Mouse (Mus musculus) liver, postnatal 0 days (tissue): ENCODE results near the gene Zfp687. TPM values are rescaled to one million over a fixed set of nuclear protein-coding genes. Genes with fewer than 3 reads are reported as not detected.

Source experiments
- ATAC-seq: fragments of 200-750 bp; cut with Nextera tagmentation; 2 replicates; pipeline ENCODE4 v1.8.0; 2017; ENCODE audit warnings: mild to moderate bottlenecking, moderate library complexity
- DNase-seq: peaks from one replicate; pipeline ENCODE4 v3.0.0-alpha.2; 2016
- H3K27ac ChIP-seq: fragments of 300-500 bp; sonication (generic); 2 replicates; pipeline ENCODE4 v1.5.1; 2014; ENCODE audit warnings: antibody characterized with exemption, moderate library complexity, mild to moderate bottlenecking, low read depth
- H3K27me3 ChIP-seq: fragments of 300-500 bp; sonication (generic); 2 replicates; pipeline ENCODE4 v1.6.1; 2014; ENCODE audit warnings: low read length, control low read depth, mixed read lengths; ENCODE audit not compliant: insufficient read depth
- H3K36me3 ChIP-seq: fragments of 300-500 bp; sonication (generic); replicated peaks from 2 replicates; pipeline ENCODE4 v1.6.1; 2014; ENCODE audit warnings: mild to moderate bottlenecking, control low read depth, low read length, moderate library complexity, mixed read lengths; ENCODE audit not compliant: insufficient read depth
- H3K4me1 ChIP-seq: fragments of 300-500 bp; sonication (generic); 2 replicates; pipeline ENCODE4 v1.6.1; 2014; ENCODE audit warnings: antibody characterized with exemption, mild to moderate bottlenecking, control low read depth; ENCODE audit not compliant: insufficient read depth
- H3K4me2 ChIP-seq: fragments of 300-500 bp; sonication (generic); 2 replicates; pipeline ENCODE4 v1.6.1; 2014; ENCODE audit warnings: low read depth, mild to moderate bottlenecking, low read length, moderate library complexity, mixed read lengths
- H3K4me3 ChIP-seq: fragments of 300-500 bp; sonication (generic); 2 replicates; pipeline ENCODE4 v1.5.1; 2014; ENCODE audit warnings: low read depth, low read length
- H3K9ac ChIP-seq: fragments of 300-500 bp; sonication (generic); replicated peaks from 2 replicates; pipeline ENCODE4 v1.6.1; 2014; ENCODE audit warnings: mild to moderate bottlenecking, moderate library complexity
- H3K9me3 ChIP-seq: fragments of 300-500 bp; sonication (generic); 2 replicates; pipeline ENCODE4 v1.6.1; 2016; ENCODE audit warnings: mild to moderate bottlenecking, control low read depth, low read length, mixed read lengths
- CTCF ChIP-seq: sonication (generic); IDR thresholded peaks from 2 replicates; pipeline ENCODE4 v1.5.1; 2016; ENCODE audit warnings: antibody characterized with exemption, low read depth
- EP300 ChIP-seq: IDR thresholded peaks from 2 replicates; pipeline ENCODE4 v1.6.1; 2016; ENCODE audit warnings: antibody characterized with exemption, low read depth, mild to moderate bottlenecking
- WGBS: fragments of 180-500 bp; shearing (Covaris S2); extraction: QIAGEN DNeasy Blood & Tissue Kit; methylation state at CpG from one replicate; pipeline ENCODE4 v1.1.7; 2014; ENCODE audit not compliant: insufficient replicate concordance; 5-methylcytosine and 5-hydroxymethylcytosine counted together
- polyA plus RNA-seq: library from polyadenylated mRNA; unstranded; fragments of >200 nt; fragmentation: Nextera tagmentation; extraction: Ambion mirVana; gene quantifications from 2 replicates; pipeline ENCODE4 v1.2.1, GENCODE M21; 2015

The Zfp687 gene
- polyA plus RNA-seq, 1 experiment from 2014 or later: 5.3 TPM

DNA sequence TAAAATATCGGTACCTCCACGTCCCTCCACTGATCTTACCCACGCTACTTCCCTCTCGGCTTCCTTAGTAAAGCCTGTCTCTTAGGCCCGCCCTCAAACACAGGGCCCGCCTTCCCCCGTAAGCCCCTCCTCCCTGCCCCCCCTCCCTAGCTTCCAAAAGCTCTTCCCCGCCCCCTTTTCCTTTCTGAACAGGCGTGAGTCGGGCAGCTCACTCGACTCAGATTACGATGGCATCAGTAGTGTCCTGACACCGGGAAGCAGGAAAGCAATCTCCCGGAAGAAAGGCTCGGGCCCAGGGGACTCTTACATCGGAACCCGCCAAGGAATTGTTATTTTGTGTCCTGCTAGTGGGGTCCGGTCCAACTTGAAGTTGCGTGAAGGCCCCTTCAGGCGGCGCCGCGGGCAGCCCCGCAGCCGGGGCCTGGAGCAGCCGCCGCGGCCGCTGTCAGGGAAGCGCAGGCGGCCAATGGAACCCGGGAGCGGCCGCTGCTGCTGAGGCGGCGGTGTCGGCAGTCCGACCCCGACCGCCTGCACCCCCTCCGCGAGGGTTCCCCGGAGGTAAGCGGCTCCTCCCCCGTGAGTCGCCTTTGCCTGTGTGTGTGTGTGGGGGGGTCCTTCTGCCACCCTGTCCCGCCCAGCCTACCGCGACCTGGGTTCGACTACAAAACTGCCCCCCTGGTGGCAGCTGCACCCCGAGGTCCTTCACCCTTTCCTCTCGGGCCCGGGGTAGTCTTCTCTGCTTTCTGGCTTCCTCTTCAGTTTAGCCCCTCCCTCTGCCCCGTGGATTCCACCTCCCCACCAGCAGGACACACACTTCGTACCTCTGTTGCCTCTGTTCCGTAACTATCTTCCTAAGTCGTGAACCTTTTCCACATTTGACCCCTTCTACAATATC, 40.5 kb downstream of the Zfp687 start, which contains the start of gene Pi4kb:
TSS of gene Pi4kb (plus strand) at position 204 of the 895 bp plus-strand sequence.
- Histone ChIP-seq H3K9me3 (no peaks in the 10 kb centered on the region), H3K27me3 (no peaks in the 10 kb centered on the region), H3K4me2 (peak within 1 kb of the TSS; percentile 82), H3K36me3 (0 out of 2 replicates have a peak, but pooled peaks cover 6% of the 10 kb centered on the region), H3K4me3 (peak within 1 kb of the TSS; percentile 77), H3K4me1 (peaks cover 23% of the 10 kb centered on the region), H3K9ac (peak within 1 kb of the TSS; percentile 77), H3K27ac (peak within 1 kb of the TSS; percentile 92)
- TF ChIP-seq CTCF (peak; percentile 40), EP300 (peak; percentile 60; the same call in 1 of the 2 replicates)
- under 1% methylated on average over 49 of the region's 57 CpGs for WGBS
- ATAC-seq (peak; percentile 94), DNase-seq (peak; percentile 95)

DNA sequence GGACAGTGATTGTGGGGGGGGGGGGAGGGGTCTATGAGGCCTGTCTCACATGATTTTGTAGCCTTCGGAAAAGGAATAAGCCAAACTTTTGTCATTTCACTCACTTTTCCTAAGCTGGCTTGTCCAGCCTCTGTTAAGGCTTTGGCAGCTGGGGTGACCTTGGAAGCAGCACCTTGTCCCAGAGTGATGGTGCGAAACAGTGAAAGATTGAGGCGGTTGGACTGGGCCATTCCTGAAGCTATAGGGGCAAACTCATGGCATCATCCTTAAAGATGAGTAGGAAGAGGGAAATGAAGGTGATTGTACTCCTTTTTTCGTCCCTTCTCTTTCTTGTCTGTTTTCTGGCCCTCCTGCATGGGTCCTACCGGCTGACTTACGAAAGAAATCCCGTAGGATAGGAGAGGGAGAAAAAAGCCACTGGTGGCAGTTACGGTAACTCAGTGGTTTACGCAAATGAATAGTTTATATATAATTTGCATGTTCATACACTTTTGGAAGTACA, 41.2 kb downstream of the Zfp687 start:
- 0 out of 2 replicates have a peak, but pooled peaks cover 6% of the 10 kb centered on the region for H3K36me3 ChIP-seq
- peak overlapping the region; percentile 82 for H3K4me2 ChIP-seq
- H3K27ac ChIP-seq: peak overlapping the region; percentile 29; the same call in 1 of the 2 replicates
- peaks cover 23% of the 10 kb centered on the region for H3K4me1 ChIP-seq
- WGBS: 24% methylated on average over 9 of the region's 9 CpGs
- ATAC-seq: peak; percentile 11; the same call in 1 of the 2 replicates
- DNase-seq: no peak
- H3K9ac ChIP-seq: peak overlapping the region; percentile 64
- TF ChIP-seq CTCF: no peak
- no peak for TF ChIP-seq EP300
- H3K4me3 ChIP-seq: peak overlapping the region; percentile 77
- H3K9me3 ChIP-seq: no peaks in the 10 kb centered on the region
- no peaks in the 10 kb centered on the region for H3K27me3 ChIP-seq

DNA sequence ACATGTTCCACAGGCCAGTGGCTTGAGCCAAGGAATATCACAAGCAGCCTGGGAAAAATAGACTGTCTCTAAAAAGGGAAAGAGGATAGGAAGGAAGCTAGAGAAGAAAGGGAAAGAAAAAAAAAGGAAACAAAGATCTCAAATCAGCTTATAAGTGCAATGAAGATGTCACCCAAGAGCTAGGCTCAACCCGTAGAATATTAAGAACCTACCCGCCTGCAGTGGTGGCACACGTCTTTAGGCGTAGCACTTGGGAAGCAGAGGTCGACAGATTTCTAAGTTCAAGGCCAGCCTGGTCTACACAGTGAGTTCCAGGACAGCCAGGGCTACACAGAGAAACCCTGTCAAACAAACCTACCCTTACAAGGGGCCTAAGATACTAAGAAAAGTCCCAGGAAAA, 41.6 kb downstream of the Zfp687 start:
- Histone ChIP-seq H3K4me1 (peaks cover 23% of the 10 kb centered on the region), H3K9ac (no peak overlapping the region), H3K4me2 (peak overlapping the region; percentile 82), H3K36me3 (0 out of 2 replicates have a peak, but pooled peaks cover 6% of the 10 kb centered on the region), H3K27ac (no peak overlapping the region), H3K4me3 (peak overlapping the region; percentile 77; the same call in 1 of the 2 replicates), H3K9me3 (no peaks in the 10 kb centered on the region), H3K27me3 (no peaks in the 10 kb centered on the region)
- DNase-seq: no peak
- WGBS: 76% methylated on average over 5 of the region's 5 CpGs
- ATAC-seq: no peak
- TF ChIP-seq EP300: no peak
- no peak for TF ChIP-seq CTCF

DNA sequence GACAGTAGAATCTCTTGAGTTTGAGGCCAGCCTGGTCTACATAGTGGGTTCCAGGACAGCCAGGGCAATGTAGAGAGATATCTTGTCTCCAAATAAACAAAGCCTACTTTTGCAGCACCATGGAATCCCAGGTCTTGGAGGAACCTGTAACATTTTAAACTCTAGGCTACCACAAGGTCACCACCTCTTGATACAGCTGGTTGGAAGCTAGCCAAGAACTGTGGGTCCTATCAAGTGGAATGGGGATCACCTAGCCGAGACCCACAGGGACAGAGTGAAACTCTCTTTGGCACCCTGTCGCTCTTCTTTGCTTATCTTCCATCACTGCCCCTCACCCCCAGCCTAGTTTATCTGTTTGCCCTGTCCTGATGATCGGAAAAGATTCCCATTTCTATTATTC, 42.7 kb downstream of the Zfp687 start:
- ATAC-seq (no peak), DNase-seq (no peak)
- H3K4me3 ChIP-seq: no peak overlapping the region
- TF ChIP-seq CTCF (no peak), EP300 (no peak)
- no peaks in the 10 kb centered on the region for H3K9me3 ChIP-seq
- WGBS: 65% methylated on average over 3 of the region's 3 CpGs
- H3K36me3 ChIP-seq: 0 out of 2 replicates have a peak, but pooled peaks cover 3% of the 10 kb centered on the region
- no peak overlapping the region for H3K4me2 ChIP-seq
- no peak overlapping the region for H3K27ac ChIP-seq
- no peak overlapping the region for H3K9ac ChIP-seq
- H3K27me3 ChIP-seq: no peaks in the 10 kb centered on the region
- peaks cover 23% of the 10 kb centered on the region for H3K4me1 ChIP-seq

DNA sequence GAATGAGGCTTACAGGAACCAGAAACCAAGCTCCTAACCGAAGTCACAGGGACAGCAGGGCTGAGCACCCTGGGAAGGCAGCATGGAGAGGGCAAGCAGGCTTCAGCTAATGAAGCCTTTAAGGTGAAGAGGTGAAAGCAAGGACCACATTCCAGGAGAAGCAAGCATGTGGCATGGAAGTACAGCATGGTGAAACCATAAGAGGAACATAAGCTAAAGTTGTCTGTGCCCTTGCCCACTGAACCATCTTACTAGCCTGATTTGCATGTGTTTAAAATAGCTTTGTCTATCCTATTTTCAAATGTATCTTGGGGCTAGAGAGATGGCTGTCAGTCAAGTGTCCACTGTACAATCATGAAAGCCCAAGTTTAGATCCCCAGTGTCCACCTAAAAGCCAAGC, 49.4 kb downstream of the Zfp687 start:
- DNase-seq: no peak
- no peaks in the 10 kb centered on the region for H3K9me3 ChIP-seq
- TF ChIP-seq EP300 (no peak), CTCF (no peak)
- no peaks in the 10 kb centered on the region for H3K27me3 ChIP-seq
- ATAC-seq: no peak
- no peaks in the 10 kb centered on the region for H3K36me3 ChIP-seq
- no peak overlapping the region for H3K27ac ChIP-seq
- H3K4me2 ChIP-seq: no peak overlapping the region
- WGBS: 45% methylated on average over 1 of the region's 1 CpGs
- H3K4me3 ChIP-seq: no peak overlapping the region
- H3K4me1 ChIP-seq: no peaks in the 10 kb centered on the region
- no peak overlapping the region for H3K9ac ChIP-seq

DNA sequence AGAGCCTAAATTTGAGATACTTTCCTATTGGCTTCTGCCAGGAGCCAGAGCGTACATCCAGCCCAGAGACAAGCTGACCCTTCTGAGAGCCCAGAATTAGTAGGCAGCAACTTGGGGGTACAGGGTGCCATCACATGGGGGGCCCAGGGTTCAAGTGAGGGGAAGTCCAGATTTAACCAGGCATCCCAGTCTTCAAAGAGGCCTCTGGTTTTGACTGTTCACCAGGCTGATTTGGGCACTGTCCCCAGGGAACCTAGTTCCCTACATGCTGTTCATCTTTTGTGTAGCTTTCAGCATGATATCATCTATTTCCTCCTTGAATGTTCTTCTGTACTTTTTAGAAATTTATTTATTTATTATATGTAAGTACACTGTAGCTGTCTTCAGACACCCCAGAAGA, 50.3 kb downstream of the Zfp687 start:
- no peak for TF ChIP-seq EP300
- Histone ChIP-seq H3K27me3 (no peaks in the 10 kb centered on the region), H3K4me2 (no peak overlapping the region), H3K4me3 (no peak overlapping the region), H3K36me3 (no peaks in the 10 kb centered on the region), H3K27ac (no peak overlapping the region), H3K4me1 (no peaks in the 10 kb centered on the region), H3K9ac (no peak overlapping the region), H3K9me3 (no peaks in the 10 kb centered on the region)
- ATAC-seq (no peak), DNase-seq (no peak)
- WGBS: 83% methylated on average over 1 of the region's 1 CpGs
